Mouse (Mus musculus): ENCODE measurements around the gene Olfr859. TPM values are rescaled to one million over a fixed set of nuclear protein-coding genes. Genes with fewer than 3 reads are reported as not detected.

Olfr859 gene
- not detected for polyA plus RNA-seq (2015; fragmentation: Illumina TruSeq; extraction: RNeasy Lipid Tissue Mini Kit (QIAGEN cat#74804); ENCODE audit: low read depth, low replicate concordance)

DNA sequence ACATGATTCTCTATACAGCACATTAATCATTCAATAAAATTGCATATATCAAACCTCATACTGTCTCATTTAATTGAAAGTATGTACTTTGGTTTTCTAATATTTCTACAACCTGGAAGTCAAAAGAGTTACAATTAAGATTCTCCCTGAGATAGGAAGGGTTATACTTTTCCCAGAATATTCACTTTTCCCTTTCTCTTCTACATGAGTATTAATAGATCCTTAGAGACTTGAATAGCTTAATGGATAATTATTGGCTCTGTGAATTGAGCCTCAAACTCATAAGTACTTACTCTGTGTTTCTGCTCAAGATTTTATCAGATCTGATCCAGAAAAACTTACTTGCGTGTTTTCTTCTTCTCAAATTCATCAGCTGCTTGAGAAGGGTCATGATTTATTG, at the start of gene Olfr859:
TSS of gene Olfr859 (plus strand) at position 301 of the 400 bp plus-strand sequence.

DNA sequence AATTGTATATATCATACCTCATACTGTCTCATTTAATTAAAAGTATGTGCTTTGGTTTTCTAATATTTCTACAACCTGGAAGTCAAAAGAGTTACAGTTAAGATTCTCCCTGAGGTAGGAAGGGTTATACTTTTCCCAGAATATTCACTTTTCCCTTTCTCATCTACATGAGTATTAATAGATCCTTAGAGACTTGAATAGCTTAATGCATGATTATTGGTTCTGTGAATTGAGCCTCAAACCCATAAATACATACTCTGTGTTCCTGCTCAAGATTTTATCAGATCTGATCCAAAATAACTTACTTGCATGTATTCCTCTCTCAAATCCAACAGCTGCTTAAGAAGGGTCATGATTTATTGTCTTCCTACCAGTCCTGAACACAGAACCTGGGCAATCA, 24.7 kb upstream of the Olfr859 start, which contains the start of gene Olfr58:
TSS of gene Olfr58 (plus strand) at position 301 of the 400 bp plus-strand sequence.

GRCm38 (mm10) chr9:19849647-19850046, 44.9 kb downstream of the Olfr859 start, which contains the start of gene Olfr860:
TSS of gene Olfr860 (minus strand) at chr9:19849747.

Other genes starting within 250 kb of the Olfr859 start
- gene Olfr854, start 237.5 kb upstream of the Olfr859 start, polyA plus RNA-seq (2015; fragmentation: Illumina TruSeq; extraction: RNeasy Lipid Tissue Mini Kit (QIAGEN cat#74804); ENCODE audit: low read depth, low replicate concordance) = not detected
- not detected for gene Olfr855, start 222.3 kb upstream of the Olfr859 start, polyA plus RNA-seq (2015; fragmentation: Illumina TruSeq; extraction: RNeasy Lipid Tissue Mini Kit (QIAGEN cat#74804); ENCODE audit: low read depth, low replicate concordance)
- 23.6 TPM for gene Zfp317, start 182.8 kb upstream of the Olfr859 start, polyA plus RNA-seq (2015; fragmentation: Illumina TruSeq; extraction: RNeasy Lipid Tissue Mini Kit (QIAGEN cat#74804); ENCODE audit: low read depth, low replicate concordance)
- gene Olfr857, start 95.5 kb upstream of the Olfr859 start, polyA plus RNA-seq (2015; fragmentation: Illumina TruSeq; extraction: RNeasy Lipid Tissue Mini Kit (QIAGEN cat#74804); ENCODE audit: low read depth, low replicate concordance) = not detected
- gene Olfr58, start 24.6 kb upstream of the Olfr859 start, polyA plus RNA-seq (2015; fragmentation: Illumina TruSeq; extraction: RNeasy Lipid Tissue Mini Kit (QIAGEN cat#74804); ENCODE audit: low read depth, low replicate concordance) = not detected
- gene Olfr860, start 44.8 kb downstream of the Olfr859 start, polyA plus RNA-seq (2015; fragmentation: Illumina TruSeq; extraction: RNeasy Lipid Tissue Mini Kit (QIAGEN cat#74804); ENCODE audit: low read depth, low replicate concordance) = not detected
- not detected for gene Olfr862, start 83.1 kb downstream of the Olfr859 start, polyA plus RNA-seq (2015; fragmentation: Illumina TruSeq; extraction: RNeasy Lipid Tissue Mini Kit (QIAGEN cat#74804); ENCODE audit: low read depth, low replicate concordance)
- gene Olfr77, start 112.0 kb downstream of the Olfr859 start, polyA plus RNA-seq (2015; fragmentation: Illumina TruSeq; extraction: RNeasy Lipid Tissue Mini Kit (QIAGEN cat#74804); ENCODE audit: low read depth, low replicate concordance) = not detected
- not detected for gene Olfr866, start 223.1 kb downstream of the Olfr859 start, polyA plus RNA-seq (2015; fragmentation: Illumina TruSeq; extraction: RNeasy Lipid Tissue Mini Kit (QIAGEN cat#74804); ENCODE audit: low read depth, low replicate concordance)

All from brain, adult 10 weeks (tissue).